Mouse (Mus musculus): ENCODE results near the gene Chrm4.
A peak's percentile ranks its signal among the peaks of the same experiment; 100 is the strongest.

Chrm4 gene

GRCm38 (mm10) chr2:91964610-91965204 lies 37.7 kb downstream of the Chrm4 start:
- no peak for DNase-seq

DNA sequence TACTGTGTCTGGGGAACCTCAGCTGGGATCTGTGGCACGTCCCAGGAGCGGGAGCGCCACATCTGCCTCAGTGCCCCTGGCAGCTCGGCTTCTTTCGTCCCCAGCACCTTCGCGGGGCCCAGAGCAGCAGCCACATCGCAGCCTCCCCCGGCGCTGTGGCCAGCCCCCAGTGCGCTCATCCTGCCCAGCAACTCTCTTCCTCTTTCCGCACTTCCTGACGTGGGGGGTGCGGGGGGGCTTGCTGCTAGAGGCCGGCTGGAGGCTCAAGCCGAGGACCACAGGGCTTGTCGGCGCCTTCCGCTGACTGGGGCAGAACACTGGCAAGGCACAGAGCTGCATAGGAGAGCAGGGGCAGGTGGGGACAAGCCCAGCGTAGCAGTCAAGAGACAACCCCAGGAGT lies 38.4 kb downstream of the Chrm4 start:
- peak; percentile 47 to 69 for DNase-seq

GRCm38 (mm10) chr2:91966367-91966766 lies 39.3 kb downstream of the Chrm4 start:
- DNase-seq = no peak

DNA sequence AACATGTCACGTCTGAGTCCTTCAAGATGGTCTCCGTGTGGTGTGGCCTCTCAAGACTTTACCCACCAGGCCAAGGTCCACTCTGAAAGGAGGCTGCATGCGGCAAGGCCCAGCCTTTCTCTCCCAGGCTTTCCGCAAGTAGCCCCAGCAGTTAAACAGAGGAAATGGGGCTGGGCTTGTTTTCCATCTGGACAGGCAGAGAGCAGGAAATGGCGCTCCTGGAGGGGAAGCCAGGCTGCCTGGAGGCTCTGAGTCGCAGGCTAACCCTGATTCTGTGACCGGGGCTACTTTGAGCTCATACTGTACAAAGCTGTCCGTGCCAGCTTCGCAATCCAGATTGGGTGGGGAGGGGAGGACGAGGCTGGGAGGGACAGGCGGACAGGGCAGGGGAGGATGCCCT lies 40.9 kb downstream of the Chrm4 start:
- DNase-seq = no peak

GRCm38 (mm10) chr2:91971231-91972097 lies 44.4 kb downstream of the Chrm4 start:
- DNase-seq = no peak

- DNase-seq = no peak
These were observed 45.1 kb downstream of the Chrm4 start for GRCm38 (mm10) chr2:91972121-91972566.

GRCm38 (mm10) chr2:91973416-91974135 lies 46.5 kb downstream of the Chrm4 start:
- DNase-seq = no peak

GRCm38 (mm10) chr2:91975581-91976541 lies 48.8 kb downstream of the Chrm4 start, which contains the start of gene Dgkz:
Dgkz (minus strand) TSS chr2:91975864.
- peak; percentile 60 to 73 for DNase-seq

- no peak for DNase-seq
These were observed 50.9 kb downstream of the Chrm4 start for GRCm38 (mm10) chr2:91977960-91978359.
